Mouse (Mus musculus): ENCODE results near the gene Rpusd4. TPM values are rescaled to one million over a fixed set of nuclear protein-coding genes. Genes with fewer than 3 reads are reported as not detected.

Gene Rpusd4
- total RNA-seq, 1 experiment: 28.8 TPM

DNA sequence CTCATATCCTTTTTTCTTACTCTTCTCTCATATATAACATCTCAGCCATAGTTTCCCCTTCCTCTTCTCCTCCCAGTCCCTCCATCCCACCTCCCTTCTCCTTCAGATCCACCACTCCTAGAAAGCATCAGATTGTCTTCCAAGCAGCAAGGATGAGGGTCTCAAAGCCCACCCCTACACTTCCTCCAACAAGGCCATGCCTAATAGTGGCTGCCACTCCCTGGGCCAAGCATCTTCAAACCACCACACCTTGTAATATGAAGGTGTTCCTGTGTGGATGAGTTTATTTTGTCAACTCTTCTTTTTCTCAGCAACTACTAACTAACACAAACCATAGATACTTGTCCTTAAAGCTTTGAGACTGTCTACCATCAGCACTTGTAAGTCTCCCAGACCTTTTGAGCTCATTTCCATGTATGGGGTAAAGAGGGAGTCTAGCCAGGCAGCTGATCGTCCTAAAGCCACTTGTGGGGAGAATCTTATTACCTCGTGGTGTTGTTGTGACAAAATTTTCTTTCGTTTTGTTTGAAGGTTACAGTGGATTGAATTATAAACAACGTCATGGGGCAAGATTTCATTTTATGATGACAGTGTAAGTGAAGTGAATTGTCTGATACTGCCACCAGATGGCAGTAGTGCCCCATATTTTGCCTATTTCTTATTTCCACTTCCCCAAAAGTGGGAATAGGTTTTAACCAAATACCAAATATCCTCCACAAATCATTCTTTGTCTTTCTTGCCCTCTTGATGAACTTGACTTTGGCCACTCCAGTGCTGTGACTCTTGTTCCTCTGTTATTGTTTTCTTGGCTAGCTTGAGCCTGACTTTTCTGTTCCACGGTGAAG, 14.6 kb downstream of the Rpusd4 start:
- in situ Hi-C loops (cut with MboI; ENCODE audit: low sequenced_read_pairs in 2 of 2, unreplicated experiment in 2 of 2): loop anchor here (5.0 to 10.0 kb wide), 2 partner anchors 253 to 255 kb away; no protein-coding TSS in a partner anchor
- H3K4me3 ChIP-seq (ENCODE audit: insufficient read depth in 1 of 2, low read depth in 1 of 2, low read length in 2 of 2, poor library complexity in 1 of 2, severe bottlenecking in 1 of 2): no peak overlapping the region
- TF ChIP-seq CHD2 (IDR thresholded peaks at IDR 0.05; ENCODE audit: low read depth, low read length) (no peak), MAFK (IDR thresholded peaks at IDR 0.05; ENCODE audit: insufficient read depth, low read depth, low read length) (peak; percentile 47; the same call in 1 of the 2 replicates), ZC3H11A (IDR thresholded peaks at IDR 0.05; ENCODE audit: borderline replicate concordance, low read depth, low read length) (peak; percentile 98)
- no peaks in the 10 kb centered on the region for H3K4me1 ChIP-seq (ENCODE audit: control insufficient read depth in 2 of 2, insufficient read depth in 2 of 2, low read length in 2 of 2, poor library complexity in 1 of 2)
- H3K27ac ChIP-seq (ENCODE audit: insufficient read depth, low read depth, low read length, poor library complexity, severe bottlenecking): no peak overlapping the region
- peak; percentile 46 for DNase-seq (ENCODE audit: low read depth, low spot score)
- H3K9ac ChIP-seq (ENCODE audit: insufficient read depth, low read depth, low read length, poor library complexity, severe bottlenecking): no peak overlapping the region
- H3K9me3 ChIP-seq (ENCODE audit: control insufficient read depth, insufficient read depth, low read depth, low read length): no peaks in the 10 kb centered on the region
- peaks cover 5% of the 10 kb centered on the region; the same call in 1 of the 2 replicates for H3K36me3 ChIP-seq (ENCODE audit: control insufficient read depth, insufficient read depth, low read length, poor library complexity, severe bottlenecking)

DNA sequence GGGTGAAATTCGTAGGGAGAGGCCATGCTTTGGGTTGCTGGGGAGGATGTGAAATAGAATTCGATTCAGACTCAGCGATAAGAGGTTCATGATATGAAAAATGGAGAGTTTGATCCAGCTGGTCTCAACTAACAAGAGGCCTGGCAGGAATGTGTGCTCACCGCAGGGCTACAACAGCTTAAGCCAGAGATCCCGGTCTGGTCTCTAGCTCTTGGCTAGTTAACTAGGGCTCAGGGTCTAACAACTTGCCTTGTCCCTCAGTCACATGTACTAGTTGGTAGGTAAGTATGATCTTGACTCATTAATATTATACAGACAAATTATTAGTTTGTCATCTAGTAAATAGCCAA, 15.2 kb downstream of the Rpusd4 start:
- in situ Hi-C loops (cut with MboI; ENCODE audit: low sequenced_read_pairs in 2 of 2, unreplicated experiment in 2 of 2): loop anchor here (5.0 to 10.0 kb wide), 2 partner anchors 252 to 254 kb away; no protein-coding TSS in a partner anchor
- H3K27ac ChIP-seq (ENCODE audit: insufficient read depth, low read depth, low read length, poor library complexity, severe bottlenecking): no peak overlapping the region
- H3K4me1 ChIP-seq (ENCODE audit: control insufficient read depth in 2 of 2, insufficient read depth in 2 of 2, low read length in 2 of 2, poor library complexity in 1 of 2): no peaks in the 10 kb centered on the region
- H3K9ac ChIP-seq (ENCODE audit: insufficient read depth, low read depth, low read length, poor library complexity, severe bottlenecking): no peak overlapping the region
- TF ChIP-seq MAFK (IDR thresholded peaks at IDR 0.05; ENCODE audit: insufficient read depth, low read depth, low read length): no peak
- TF ChIP-seq ZC3H11A (IDR thresholded peaks at IDR 0.05; ENCODE audit: borderline replicate concordance, low read depth, low read length): no peak
- TF ChIP-seq HCFC1 (IDR thresholded peaks at IDR 0.05; ENCODE audit: borderline replicate concordance, insufficient read depth, low read length): no peak
- TF ChIP-seq CHD2 (IDR thresholded peaks at IDR 0.05; ENCODE audit: low read depth, low read length): no peak
- TF ChIP-seq ZNF384 (IDR thresholded peaks at IDR 0.05; ENCODE audit: low read depth, low read length): no peak
- no peak overlapping the region for H3K4me3 ChIP-seq (ENCODE audit: insufficient read depth in 1 of 2, low read depth in 1 of 2, low read length in 2 of 2, poor library complexity in 1 of 2, severe bottlenecking in 1 of 2)
- no peak for DNase-seq (ENCODE audit: low read depth, low spot score)
- no peaks in the 10 kb centered on the region for H3K9me3 ChIP-seq (ENCODE audit: control insufficient read depth, insufficient read depth, low read depth, low read length)
- peaks cover 2% of the 10 kb centered on the region; the same call in 1 of the 2 replicates for H3K36me3 ChIP-seq (ENCODE audit: control insufficient read depth, insufficient read depth, low read length, poor library complexity, severe bottlenecking)

DNA sequence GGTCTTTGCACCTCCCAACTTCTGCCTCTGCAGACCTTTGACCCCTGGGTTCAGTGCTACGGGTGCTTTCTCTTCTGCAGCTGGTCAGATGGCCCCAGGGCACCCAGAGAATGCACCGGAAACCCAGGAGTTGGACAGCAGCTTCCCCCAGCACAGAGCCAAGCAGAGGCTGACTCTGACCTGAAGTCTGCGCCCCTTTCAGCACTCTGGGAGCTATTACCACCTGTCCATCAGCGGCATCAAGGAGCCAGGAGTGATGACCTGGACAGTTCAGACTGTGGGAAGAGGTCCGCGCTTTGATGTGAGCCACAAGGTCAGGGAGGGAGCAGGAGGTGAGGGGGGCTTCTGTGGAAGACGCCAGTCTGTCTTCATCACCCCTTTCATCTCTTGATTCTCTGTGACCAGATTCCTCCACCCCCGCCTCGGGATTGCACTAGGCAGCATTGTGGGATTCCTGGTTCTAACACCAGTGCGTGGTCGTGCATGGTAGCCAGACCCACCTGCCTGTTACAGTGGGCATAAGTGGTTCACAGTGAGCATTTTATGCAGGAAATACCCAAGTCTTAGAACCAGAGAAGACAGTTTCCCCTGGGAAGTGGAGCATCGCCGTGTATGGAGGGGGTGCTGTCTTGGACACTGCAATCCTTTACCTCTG, 15.9 kb downstream of the Rpusd4 start:
- no peaks in the 10 kb centered on the region for H3K36me3 ChIP-seq (ENCODE audit: control insufficient read depth, insufficient read depth, low read length, poor library complexity, severe bottlenecking)
- TF ChIP-seq CHD2 (IDR thresholded peaks at IDR 0.05; ENCODE audit: low read depth, low read length) (no peak), ZNF384 (IDR thresholded peaks at IDR 0.05; ENCODE audit: low read depth, low read length) (no peak), MAFK (IDR thresholded peaks at IDR 0.05; ENCODE audit: insufficient read depth, low read depth, low read length) (no peak), ZC3H11A (IDR thresholded peaks at IDR 0.05; ENCODE audit: borderline replicate concordance, low read depth, low read length) (no peak), HCFC1 (IDR thresholded peaks at IDR 0.05; ENCODE audit: borderline replicate concordance, insufficient read depth, low read length) (no peak)
- in situ Hi-C loops (cut with MboI; ENCODE audit: low sequenced_read_pairs in 2 of 2, unreplicated experiment in 2 of 2): loop anchor here (5.0 to 10.0 kb wide), 2 partner anchors 251 to 254 kb away; no protein-coding TSS in a partner anchor
- no peak for DNase-seq (ENCODE audit: low read depth, low spot score)
- no peaks in the 10 kb centered on the region for H3K4me1 ChIP-seq (ENCODE audit: control insufficient read depth in 2 of 2, insufficient read depth in 2 of 2, low read length in 2 of 2, poor library complexity in 1 of 2)
- no peak overlapping the region for H3K27ac ChIP-seq (ENCODE audit: insufficient read depth, low read depth, low read length, poor library complexity, severe bottlenecking)
- H3K9ac ChIP-seq (ENCODE audit: insufficient read depth, low read depth, low read length, poor library complexity, severe bottlenecking): no peak overlapping the region
- no peak overlapping the region for H3K4me3 ChIP-seq (ENCODE audit: insufficient read depth in 1 of 2, low read depth in 1 of 2, low read length in 2 of 2, poor library complexity in 1 of 2, severe bottlenecking in 1 of 2)
- no peaks in the 10 kb centered on the region for H3K9me3 ChIP-seq (ENCODE audit: control insufficient read depth, insufficient read depth, low read depth, low read length)

DNA sequence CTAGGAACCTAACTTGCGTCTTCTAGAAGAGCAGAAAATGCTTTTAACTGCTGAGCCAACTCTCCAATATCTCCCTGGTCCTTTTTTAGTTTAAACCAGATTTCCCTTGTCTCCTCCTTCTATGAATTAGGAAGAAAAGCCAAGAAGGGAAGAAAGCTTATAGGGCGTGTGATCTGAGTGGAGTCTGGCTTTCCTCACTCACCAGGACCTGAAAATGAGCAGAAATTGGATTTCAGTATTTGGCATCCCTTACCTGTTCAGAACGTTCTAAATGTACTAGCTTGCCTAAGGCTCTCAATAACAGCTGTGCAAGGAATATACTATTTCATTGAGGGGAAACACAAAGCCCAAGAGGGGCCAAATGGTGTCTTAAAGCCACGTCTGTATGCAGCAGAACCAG, 16.7 kb downstream of the Rpusd4 start:
- DNase-seq (ENCODE audit: low read depth, low spot score): no peak
- in situ Hi-C loops (cut with MboI; ENCODE audit: low sequenced_read_pairs in 2 of 2, unreplicated experiment in 2 of 2): loop anchor here (5.0 to 10.0 kb wide), 2 partner anchors 250 to 253 kb away; no protein-coding TSS in a partner anchor
- Histone ChIP-seq H3K4me1 (ENCODE audit: control insufficient read depth in 2 of 2, insufficient read depth in 2 of 2, low read length in 2 of 2, poor library complexity in 1 of 2) (no peaks in the 10 kb centered on the region), H3K27ac (ENCODE audit: insufficient read depth, low read depth, low read length, poor library complexity, severe bottlenecking) (no peak overlapping the region), H3K9me3 (ENCODE audit: control insufficient read depth, insufficient read depth, low read depth, low read length) (no peaks in the 10 kb centered on the region), H3K36me3 (ENCODE audit: control insufficient read depth, insufficient read depth, low read length, poor library complexity, severe bottlenecking) (no peaks in the 10 kb centered on the region), H3K4me3 (ENCODE audit: insufficient read depth in 1 of 2, low read depth in 1 of 2, low read length in 2 of 2, poor library complexity in 1 of 2, severe bottlenecking in 1 of 2) (no peak overlapping the region), H3K9ac (ENCODE audit: insufficient read depth, low read depth, low read length, poor library complexity, severe bottlenecking) (no peak overlapping the region)
- TF ChIP-seq MAFK (IDR thresholded peaks at IDR 0.05; ENCODE audit: insufficient read depth, low read depth, low read length) (no peak), CHD2 (IDR thresholded peaks at IDR 0.05; ENCODE audit: low read depth, low read length) (no peak), ZC3H11A (IDR thresholded peaks at IDR 0.05; ENCODE audit: borderline replicate concordance, low read depth, low read length) (no peak), ZNF384 (IDR thresholded peaks at IDR 0.05; ENCODE audit: low read depth, low read length) (no peak), HCFC1 (IDR thresholded peaks at IDR 0.05; ENCODE audit: borderline replicate concordance, insufficient read depth, low read length) (no peak)
